Mouse (Mus musculus) olfactory bulb, adult 2 months (tissue): ENCODE measurements around the gene Fry.

Experiments used
- CTCF ChIP-seq: fragments of 200-500 bp; IDR thresholded peaks from 2 replicates; pipeline ENCODE4 v1.5.1; 2012; ENCODE audit warnings: low read depth, mild to moderate bottlenecking, low read length, moderate library complexity; ENCODE audit not compliant: insufficient read depth
- POLR2A ChIP-seq: fragments of 200-500 bp; IDR thresholded peaks from 2 replicates; pipeline ENCODE4 v1.6.1; 2012; ENCODE audit warnings: mild to moderate bottlenecking, low read depth, low read length, moderate library complexity; ENCODE audit not compliant: insufficient read depth

DNA sequence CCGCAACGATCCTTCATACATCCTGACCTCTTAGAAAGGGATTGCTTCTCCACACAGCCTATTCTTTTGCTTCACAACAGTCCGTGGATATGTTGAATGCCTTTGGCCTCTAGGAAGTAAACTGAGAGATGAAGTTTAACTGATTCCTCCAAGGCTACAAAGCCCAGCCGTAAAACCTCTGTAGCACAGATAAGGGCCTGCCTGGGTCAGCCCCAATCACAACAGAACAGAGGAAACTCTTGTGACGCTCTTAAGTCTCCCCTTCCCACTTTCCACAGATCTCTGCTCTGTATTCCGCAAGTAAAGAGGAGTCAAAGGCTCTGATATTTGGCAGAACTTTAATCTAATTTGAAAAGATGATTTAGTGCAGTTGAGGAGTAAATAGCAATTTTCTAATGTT lies 251.8 kb downstream of the Fry start:
- no peak for TF ChIP-seq POLR2A
- TF ChIP-seq CTCF = no peak
